Mouse (Mus musculus) layer of hippocampus, adult 2 months (tissue): ENCODE results near the gene Alkbh7. TPM values are rescaled to one million over a fixed set of nuclear protein-coding genes. Genes with fewer than 3 reads are reported as not detected.
A peak's percentile ranks its signal among the peaks of the same experiment; 100 is the strongest.

Experiments used
- DNase-seq, 2 experiments: peaks; one replicate each; pipeline ENCODE4 v3.0.0; 2022; ENCODE audit warnings: low spot score in 2 of 2
- H3K27ac ChIP-seq: fragments of 200-600 bp; 2 replicates; pipeline ENCODE4 v1.8.1; 2022
- H3K4me3 ChIP-seq: fragments of 200-600 bp; 2 replicates; pipeline ENCODE4 v1.8.1; 2022; ENCODE audit warnings: mild to moderate bottlenecking
- CTCF ChIP-seq: fragments of 200-600 bp; conservative IDR thresholded peaks from 2 replicates; pipeline ENCODE4 v1.8.1; 2022; ENCODE audit warnings: antibody characterized with exemption, mild to moderate bottlenecking, moderate library complexity
- total RNA-seq, 2 experiments: library from RNA; stranded (reverse); gene quantifications; 2 replicates each; pipeline ENCODE4 v1.2.3; 2021

The Alkbh7 gene
- total RNA-seq, 2 experiments from 2014 or later = 23.9 to 24.0 TPM

- DNase-seq = no peak
- no peak for TF ChIP-seq CTCF
- Histone ChIP-seq H3K27ac (no peak overlapping the region), H3K4me3 (no peak overlapping the region)
These were observed 22.6 kb downstream of the Alkbh7 start for GRCm38 (mm10) chr17:57019693-57020092.

DNA sequence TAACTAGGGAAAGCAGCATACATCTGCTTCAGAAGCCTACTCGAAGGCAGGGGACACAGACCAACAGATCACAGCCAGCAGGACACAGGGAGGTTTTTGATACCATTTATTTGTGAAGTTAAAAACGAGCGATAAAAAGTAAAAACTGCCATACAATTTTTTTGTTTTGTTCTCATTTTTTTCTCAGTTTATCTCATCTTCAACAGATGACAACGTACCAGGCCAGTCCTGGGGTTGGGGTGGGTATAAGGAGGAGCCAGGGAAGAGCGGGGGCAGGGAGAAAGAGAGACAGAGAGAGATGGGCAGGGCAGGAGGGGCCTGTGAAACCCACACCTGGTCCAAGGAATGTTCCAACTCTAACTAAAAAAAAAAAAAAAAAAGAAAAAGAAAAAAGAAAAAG, 23.8 kb downstream of the Alkbh7 start:
- Histone ChIP-seq H3K4me3 (no peak overlapping the region), H3K27ac (no peak overlapping the region)
- DNase-seq = no peak
- TF ChIP-seq CTCF = no peak

DNA sequence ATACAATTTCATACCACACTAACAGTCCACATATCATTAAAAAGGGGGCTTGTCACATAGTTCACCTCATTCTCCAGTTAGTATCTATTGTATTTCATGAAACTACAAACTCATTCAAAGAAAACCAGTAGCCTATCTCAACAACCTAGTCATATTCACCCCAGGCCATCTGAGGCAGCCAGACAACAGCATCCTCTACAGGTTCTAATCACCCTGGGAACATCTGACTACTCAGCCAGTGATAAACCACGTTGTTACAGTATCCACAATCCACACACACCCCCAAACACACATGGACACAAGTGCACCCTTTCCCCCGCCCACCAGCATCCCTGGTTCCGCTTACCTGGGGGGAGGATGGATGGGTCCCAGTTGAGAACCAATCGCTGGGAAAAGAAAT, 30.3 kb downstream of the Alkbh7 start:
- no peak for DNase-seq
- TF ChIP-seq CTCF = no peak
- no peak overlapping the region for H3K4me3 ChIP-seq
- no peak overlapping the region for H3K27ac ChIP-seq

GRCm38 (mm10) chr17:57029691-57030090, 32.6 kb downstream of the Alkbh7 start:
- H3K27ac ChIP-seq = no peak overlapping the region
- no peak for DNase-seq

DNA sequence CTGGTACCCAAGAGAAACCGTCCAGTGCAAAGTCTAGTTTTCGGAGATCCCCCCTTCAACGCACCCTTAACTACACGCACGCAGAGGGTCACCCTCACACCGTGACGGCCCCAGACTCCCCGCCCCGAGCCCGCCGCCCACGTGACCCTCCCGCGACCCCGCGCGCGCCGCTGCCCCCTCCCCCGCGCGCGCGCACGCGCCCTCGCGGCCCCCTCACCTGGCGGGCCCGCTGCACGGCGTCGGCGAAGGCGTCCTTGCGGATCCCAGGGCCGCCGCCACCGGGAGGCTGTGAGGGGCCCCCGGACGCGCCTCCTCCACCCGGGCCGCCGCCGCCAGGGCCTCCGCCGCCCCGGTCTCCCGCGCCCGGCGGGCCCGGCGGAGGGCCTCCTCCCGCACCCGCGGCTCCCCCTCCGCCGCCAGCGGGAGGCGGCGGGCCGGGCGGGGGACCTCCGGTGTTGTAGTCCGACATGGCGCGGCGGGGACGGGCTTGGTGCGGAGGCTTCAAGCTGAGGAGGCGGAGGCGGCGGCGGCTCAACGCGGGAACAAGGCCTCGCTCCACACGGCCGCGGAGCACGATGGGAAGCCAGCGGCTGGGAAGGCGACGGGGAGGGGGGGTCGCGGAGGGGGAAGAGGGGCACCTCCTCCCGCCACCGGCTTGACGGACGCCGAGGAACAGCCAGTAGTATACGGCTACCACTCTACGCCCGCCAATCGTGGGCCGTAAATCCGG, 34.0 kb downstream of the Alkbh7 start, which contains the start of gene Khsrp:
Gene Khsrp, minus strand, starts transcription at position 592 of the 730 bp plus-strand sequence.
- DNase-seq = peak in 1 of 2 experiments; percentile 50
- no peak for TF ChIP-seq CTCF
- H3K4me3 ChIP-seq = peak within 1 kb of the TSS; percentile 73
- peak within 1 kb of the TSS; percentile 92 for H3K27ac ChIP-seq

More at GRCm38 (mm10) chr17:57029691-57030090, 32.6 kb downstream of the Alkbh7 start:
- peak overlapping the region; percentile 73 for H3K4me3 ChIP-seq
- no peak for TF ChIP-seq CTCF

DNA sequence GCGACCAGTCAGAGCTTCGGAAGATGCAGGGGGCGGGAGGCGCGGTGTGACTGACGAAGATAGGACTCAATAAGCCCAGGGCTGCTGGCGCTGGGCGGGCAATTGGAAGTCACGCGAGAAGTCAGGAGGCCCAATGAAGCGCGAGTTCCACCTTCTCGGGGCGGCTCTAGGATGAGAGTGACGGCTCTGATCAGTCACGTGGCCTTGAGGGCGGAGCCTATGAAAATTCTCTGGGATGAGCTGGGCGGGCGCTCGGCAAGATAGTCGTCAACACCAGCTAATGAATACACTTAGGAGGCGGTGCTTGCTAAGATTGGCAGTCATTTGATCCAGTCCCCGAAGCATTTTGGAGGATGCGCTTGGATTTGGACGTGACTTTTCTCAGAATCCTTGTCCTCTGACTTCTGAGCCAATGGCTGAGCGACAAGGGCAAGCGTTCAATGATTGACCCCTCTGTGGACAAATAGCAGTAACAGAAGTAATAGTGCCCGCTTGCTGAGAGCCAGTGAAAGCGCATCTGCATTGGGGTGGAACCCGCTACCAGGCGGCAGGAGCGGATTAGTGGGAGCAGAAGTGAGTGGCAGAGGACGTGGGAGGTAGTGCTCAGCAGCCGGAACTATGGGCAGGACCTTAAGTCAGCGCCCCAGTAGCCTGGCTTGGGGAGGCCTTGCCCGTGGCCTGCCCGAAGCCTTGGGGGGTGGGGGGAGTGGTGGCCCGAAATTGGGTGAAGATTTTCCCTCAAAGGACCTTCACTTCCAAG, 34.7 kb downstream of the Alkbh7 start:
- peak; percentile 98 to 100 for DNase-seq
- TF ChIP-seq CTCF = 0 out of 2 replicates have a peak, but pooled peaks have one; percentile 30
- peak overlapping the region; percentile 60 for H3K4me3 ChIP-seq
- H3K27ac ChIP-seq = peak overlapping the region; percentile 91

GRCm38 (mm10) chr17:57032854-57033253, 35.7 kb downstream of the Alkbh7 start:
- TF ChIP-seq CTCF = no peak
- DNase-seq = no peak
- H3K4me3 ChIP-seq = no peak overlapping the region
- H3K27ac ChIP-seq = peak overlapping the region; percentile 91; the same call in 1 of the 2 replicates

- Histone ChIP-seq H3K27ac (no peak overlapping the region), H3K4me3 (no peak overlapping the region)
- no peak for DNase-seq
- TF ChIP-seq CTCF = peak; percentile 52
These were observed 41.8 kb downstream of the Alkbh7 start for GRCm38 (mm10) chr17:57038978-57039377.

GRCm38 (mm10) chr17:57041554-57041953, 44.4 kb downstream of the Alkbh7 start, which contains the start of gene Slc25a41:
Gene Slc25a41, minus strand, starts transcription at chr17:57041654.
- Histone ChIP-seq H3K4me3 (no peak within 1 kb of the TSS), H3K27ac (no peak within 1 kb of the TSS)
- DNase-seq = no peak
- TF ChIP-seq CTCF = no peak

- no peak overlapping the region for H3K27ac ChIP-seq
- DNase-seq = no peak
- no peak overlapping the region for H3K4me3 ChIP-seq
- TF ChIP-seq CTCF = no peak
These were observed 50.3 kb downstream of the Alkbh7 start for GRCm38 (mm10) chr17:57047406-57047805.

GRCm38 (mm10) chr17:57048816-57049215, 51.7 kb downstream of the Alkbh7 start:
- Histone ChIP-seq H3K4me3 (no peak overlapping the region), H3K27ac (no peak overlapping the region)
- no peak for DNase-seq
- no peak for TF ChIP-seq CTCF

Other genes starting within 250 kb of the Alkbh7 start
- 1 to 10 TPM; 2.5 to 3.3 TPM for gene Nrtn, start 239.8 kb upstream of the Alkbh7 start, total RNA-seq
- 10 to 100 TPM; 73.9 to 74.4 TPM for gene Dus3l, start 232.6 kb upstream of the Alkbh7 start, total RNA-seq
- gene Prr22, start 227.1 kb upstream of the Alkbh7 start, total RNA-seq = 1 to 10 TPM in 1 of 2 experiments, under 1 TPM in 1; 0.79 to 1.9 TPM
- 1 to 10 TPM; 5.4 to 6.4 TPM for gene Rfx2, start 166.3 kb upstream of the Alkbh7 start, total RNA-seq
- not detected for gene Acsbg2, start 122.9 kb upstream of the Alkbh7 start, total RNA-seq
- under 1 TPM; 0.13 to 0.22 TPM for gene 1700061G19Rik, start 121.9 kb upstream of the Alkbh7 start, total RNA-seq
- gene Mllt1, start 61.9 kb upstream of the Alkbh7 start, total RNA-seq = 10 to 100 TPM; 81.0 to 87.5 TPM
- gene Acer1, start 15.2 kb upstream of the Alkbh7 start, total RNA-seq = not detected
- gene Clpp, start 7.0 kb upstream of the Alkbh7 start, total RNA-seq = 10 to 100 TPM; 70.3 to 71.1 TPM
- gene Pspn, start 2.7 kb downstream of the Alkbh7 start, total RNA-seq = not detected
- 10 to 100 TPM; 61.2 to 63.2 TPM for gene Gtf2f1, start 13.9 kb downstream of the Alkbh7 start, total RNA-seq
- gene Gm17949, start 14.1 kb downstream of the Alkbh7 start, total RNA-seq = under 1 TPM in 1 of 2 experiments, not detected in 1; 0.64 TPM
- gene Khsrp, start 34.2 kb downstream of the Alkbh7 start, total RNA-seq = 100 to 1,000 TPM; 115 to 120 TPM
- gene Slc25a41, start 44.3 kb downstream of the Alkbh7 start, total RNA-seq = not detected
- under 1 TPM in 1 of 2 experiments, not detected in 1; 0.64 TPM for gene Crb3, start 61.8 kb downstream of the Alkbh7 start, total RNA-seq
- 100 to 1,000 TPM; 373 to 393 TPM for gene Slc25a23, start 62.5 kb downstream of the Alkbh7 start, total RNA-seq
- gene Dennd1c, start 81.2 kb downstream of the Alkbh7 start, total RNA-seq = 1 to 10 TPM; 1.4 to 2.0 TPM
- gene Tubb4a, start 90.4 kb downstream of the Alkbh7 start, total RNA-seq = 100 to 1,000 TPM; 558 TPM
- gene Tnfsf9, start 108.0 kb downstream of the Alkbh7 start, total RNA-seq = under 1 TPM; 0.37 to 0.38 TPM
- not detected for gene Cd70, start 152.4 kb downstream of the Alkbh7 start, total RNA-seq
- not detected for gene Tnfsf14, start 196.8 kb downstream of the Alkbh7 start, total RNA-seq
- under 1 TPM; 0.97 to 0.98 TPM for gene C3, start 230.8 kb downstream of the Alkbh7 start, total RNA-seq